Mouse (Mus musculus) hindbrain, embryonic 12.5 days (tissue): Measurements from ENCODE around the gene Tsen15. TPM values are rescaled to one million over a fixed set of nuclear protein-coding genes. Genes with fewer than 3 reads are reported as not detected.

ENCODE experiments used
- ATAC-seq: fragments of 200-750 bp; cut with Nextera tagmentation; 2 replicates; pipeline ENCODE4 v1.8.0; 2017; ENCODE audit warnings: moderate TSS enrichment; ENCODE audit not compliant: low FRiP score
- H3K27ac ChIP-seq: fragments of 300-500 bp; sonication (generic); 2 replicates; pipeline ENCODE4 v1.5.1; 2016; ENCODE audit warnings: mild to moderate bottlenecking
- H3K27me3 ChIP-seq: fragments of 300-500 bp; sonication (generic); 2 replicates; pipeline ENCODE4 v1.6.1; 2016; ENCODE audit warnings: mild to moderate bottlenecking
- H3K36me3 ChIP-seq: fragments of 300-500 bp; sonication (generic); 2 replicates; pipeline ENCODE4 v1.6.1; 2016; ENCODE audit warnings: mild to moderate bottlenecking
- H3K4me1 ChIP-seq: fragments of 300-500 bp; sonication (generic); 2 replicates; pipeline ENCODE4 v1.6.1; 2016
- H3K4me2 ChIP-seq: fragments of 300-500 bp; sonication (generic); replicated peaks from 2 replicates; pipeline ENCODE4 v1.6.1; 2016; ENCODE audit warnings: mild to moderate bottlenecking
- H3K4me3 ChIP-seq: fragments of 300-500 bp; sonication (generic); 2 replicates; pipeline ENCODE4 v1.5.1; 2016; ENCODE audit warnings: mild to moderate bottlenecking
- H3K9ac ChIP-seq: fragments of 300-500 bp; sonication (generic); 2 replicates; pipeline ENCODE4 v1.6.1; 2016; ENCODE audit warnings: mild to moderate bottlenecking, moderate library complexity
- H3K9me3 ChIP-seq: fragments of 300-500 bp; sonication (generic); replicated peaks from 2 replicates; pipeline ENCODE4 v1.6.1; 2016; ENCODE audit warnings: mild to moderate bottlenecking
- WGBS: fragments of 180-500 bp; shearing (Covaris S2); methylation state at CpG from one replicate; pipeline ENCODE4 v1.1.7; 2016; 5-methylcytosine and 5-hydroxymethylcytosine counted together
- polyA plus RNA-seq: library from polyadenylated mRNA; unstranded; fragments of >200 nt; fragmentation: Nextera tagmentation; extraction: Ambion mirVana; gene quantifications from 2 replicates; pipeline ENCODE4 v1.2.1, GENCODE M21; 2016

Tsen15 gene
- polyA plus RNA-seq, 1 experiment from 2014 or later: 45.3 TPM

- Histone ChIP-seq H3K9ac (no peak overlapping the region), H3K27ac (no peak overlapping the region), H3K27me3 (no peaks in the 10 kb centered on the region), H3K9me3 (no peaks in the 10 kb centered on the region), H3K4me2 (no peak overlapping the region), H3K4me3 (no peak overlapping the region), H3K4me1 (peaks cover 6% of the 10 kb centered on the region), H3K36me3 (no peaks in the 10 kb centered on the region)
- ATAC-seq: no peak
- 30% methylated on average over 4 of the region's 4 CpGs for WGBS
Measured at GRCm38 (mm10) chr1:152369139-152369538, 17.3 kb downstream of the Tsen15 start.

- Histone ChIP-seq H3K27ac (no peak overlapping the region), H3K27me3 (no peaks in the 10 kb centered on the region), H3K4me1 (peaks cover 6% of the 10 kb centered on the region), H3K4me3 (no peak overlapping the region), H3K9me3 (no peaks in the 10 kb centered on the region), H3K36me3 (no peaks in the 10 kb centered on the region), H3K9ac (no peak overlapping the region), H3K4me2 (no peak overlapping the region)
- 58% methylated on average over 13 of the region's 13 CpGs for WGBS
- no peak for ATAC-seq
Measured at GRCm38 (mm10) chr1:152368311-152369088, 18.0 kb downstream of the Tsen15 start.

- Histone ChIP-seq H3K4me3 (no peak overlapping the region), H3K9ac (no peak overlapping the region), H3K36me3 (no peaks in the 10 kb centered on the region), H3K27me3 (no peaks in the 10 kb centered on the region), H3K27ac (no peak overlapping the region), H3K9me3 (no peaks in the 10 kb centered on the region), H3K4me2 (no peak overlapping the region), H3K4me1 (no peaks in the 10 kb centered on the region)
- 88% methylated on average over 4 of the region's 4 CpGs for WGBS
- ATAC-seq: no peak
Measured at GRCm38 (mm10) chr1:152356721-152357120, 29.8 kb downstream of the Tsen15 start.

GRCm38 (mm10) chr1:152347946-152348345, 38.5 kb downstream of the Tsen15 start:
- Histone ChIP-seq H3K4me1 (no peaks in the 10 kb centered on the region), H3K4me3 (no peak overlapping the region)
- ATAC-seq: no peak

GRCm38 (mm10) chr1:152324024-152324423, 62.5 kb downstream of the Tsen15 start:
- WGBS: 88% methylated on average over 6 of the region's 6 CpGs

More at GRCm38 (mm10) chr1:152347946-152348345, 38.5 kb downstream of the Tsen15 start:
- no peaks in the 10 kb centered on the region for H3K36me3 ChIP-seq
- no peaks in the 10 kb centered on the region for H3K27me3 ChIP-seq
- H3K9me3 ChIP-seq: no peaks in the 10 kb centered on the region
- no peak overlapping the region for H3K4me2 ChIP-seq
- H3K9ac ChIP-seq: no peak overlapping the region
- no peak overlapping the region for H3K27ac ChIP-seq

More at GRCm38 (mm10) chr1:152324024-152324423, 62.5 kb downstream of the Tsen15 start:
- Histone ChIP-seq H3K9me3 (no peaks in the 10 kb centered on the region), H3K27me3 (no peaks in the 10 kb centered on the region), H3K36me3 (no peaks in the 10 kb centered on the region), H3K4me3 (no peak overlapping the region), H3K4me1 (no peaks in the 10 kb centered on the region), H3K9ac (no peak overlapping the region), H3K27ac (no peak overlapping the region), H3K4me2 (no peak overlapping the region)
- no peak for ATAC-seq

Other genes with a start within 250 kb of the Tsen15 start
- 4.2 and 4.5 TPM in 2 replicates for gene Colgalt2, start 13.1 kb upstream of the Tsen15 start, polyA plus RNA-seq